Mouse (Mus musculus): Measurements from ENCODE around the gene Gpr34. TPM values are rescaled to one million over a fixed set of nuclear protein-coding genes. Genes with fewer than 3 reads are reported as not detected.

Gene Gpr34
- polyA plus RNA-seq, 1 experiment from 2014 or later, result 2.0 TPM

GRCm38 (mm10) chrX:13673001-13673400, 41.1 kb downstream of the Gpr34 start:
- Histone ChIP-seq H3K4me1 (replicated peaks) (no peaks in the 10 kb centered on the region), H3K27ac (no peak overlapping the region), H3K27me3 (no peaks in the 10 kb centered on the region), H3K4me3 (replicated peaks) (no peak overlapping the region), H3K9me3 (no peaks in the 10 kb centered on the region), H3K36me3 (no peaks in the 10 kb centered on the region), H3K4me2 (no peak overlapping the region), H3K9ac (replicated peaks) (no peak overlapping the region)
- 91% methylated on average over 3 of the region's 3 CpGs for WGBS
- no peak for ATAC-seq (ENCODE audit: insufficient number of reproducible peaks, insufficient read depth, low FRiP score, low TSS enrichment, low read depth)

- Histone ChIP-seq H3K4me2 (no peak overlapping the region), H3K36me3 (no peaks in the 10 kb centered on the region), H3K4me3 (replicated peaks) (no peak overlapping the region), H3K27me3 (no peaks in the 10 kb centered on the region), H3K4me1 (replicated peaks) (no peaks in the 10 kb centered on the region), H3K27ac (no peak overlapping the region), H3K9me3 (no peaks in the 10 kb centered on the region), H3K9ac (replicated peaks) (no peak overlapping the region)
- 90% methylated on average over 3 of the region's 3 CpGs for WGBS
- no peak for ATAC-seq (ENCODE audit: insufficient number of reproducible peaks, insufficient read depth, low FRiP score, low TSS enrichment, low read depth)
Observed at GRCm38 (mm10) chrX:13681748-13682147, 49.9 kb downstream of the Gpr34 start.

GRCm38 (mm10) chrX:13686589-13686988, 54.7 kb downstream of the Gpr34 start:
- Histone ChIP-seq H3K9me3 (no peaks in the 10 kb centered on the region), H3K27ac (no peak overlapping the region), H3K9ac (replicated peaks) (no peak overlapping the region), H3K4me1 (replicated peaks) (no peaks in the 10 kb centered on the region), H3K4me2 (no peak overlapping the region), H3K36me3 (no peaks in the 10 kb centered on the region), H3K27me3 (no peaks in the 10 kb centered on the region), H3K4me3 (replicated peaks) (no peak overlapping the region)
- WGBS, result 84% methylated on average over 1 of the region's 1 CpGs
- no peak for ATAC-seq (ENCODE audit: insufficient number of reproducible peaks, insufficient read depth, low FRiP score, low TSS enrichment, low read depth)

- Histone ChIP-seq H3K36me3 (no peaks in the 10 kb centered on the region), H3K4me3 (replicated peaks) (no peak overlapping the region), H3K9ac (replicated peaks) (no peak overlapping the region), H3K4me2 (no peak overlapping the region), H3K27me3 (no peaks in the 10 kb centered on the region), H3K9me3 (no peaks in the 10 kb centered on the region), H3K4me1 (replicated peaks) (no peaks in the 10 kb centered on the region), H3K27ac (no peak overlapping the region)
- no peak for ATAC-seq (ENCODE audit: insufficient number of reproducible peaks, insufficient read depth, low FRiP score, low TSS enrichment, low read depth)
- 89% methylated on average over 2 of the region's 2 CpGs for WGBS
Observed at GRCm38 (mm10) chrX:13688356-13688755, 56.5 kb downstream of the Gpr34 start.

Small RNAs within 50 kb of the gene (microRNA-seq; reads per million reads assigned to microRNA genes)
- not detected for gene Gm25246

Other genes starting within 250 kb of the Gpr34 start
- gene Nyx, start 166.0 kb upstream of the Gpr34 start, polyA plus RNA-seq (2016; fragmentation: Nextera tagmentation; extraction: Ambion mirVana), result 0.04 and 0.09 TPM in 2 replicates
- 0.51 and 0.89 TPM in 2 replicates for gene Gpr82, start 29.3 kb downstream of the Gpr34 start, polyA plus RNA-seq (2016; fragmentation: Nextera tagmentation; extraction: Ambion mirVana)
- gene Cask, start 219.3 kb downstream of the Gpr34 start, polyA plus RNA-seq (2016; fragmentation: Nextera tagmentation; extraction: Ambion mirVana), result 12.9 and 14.1 TPM in 2 replicates

Measured in limb, embryonic 12.5 days (tissue).